7 mouse cellular contexts compared by ENCODE assay signal in genomic region chr2:154791661-154792642, GRCm38 (mm10). TPM values are rescaled to one million over a fixed set of nuclear protein-coding genes. Genes with fewer than 3 reads are reported as not detected.
DNase-seq lines count a peak whose midpoint lies in the region; ATAC-seq lines count a peak whose summit lies in the region.

No protein-coding gene starts in this region.

- WGBS in intestine, embryonic 16.5 days, result under 1% methylated on average over 63 of the region's 67 CpGs
- WGBS in limb, embryonic 11.5 days, result under 1% methylated on average over 62 of the region's 67 CpGs
- under 1% methylated on average over 64 of the region's 67 CpGs for WGBS in midbrain, embryonic 12.5 days

- no peaks in the 10 kb centered on the region for H3K9me3 ChIP-seq in intestine, embryonic 16.5 days (ENCODE audit: control insufficient read depth, low read length)
- H3K9me3 ChIP-seq in limb, embryonic 11.5 days (ENCODE audit: control insufficient read depth, low read length), result no peaks in the 10 kb centered on the region
- H3K9me3 ChIP-seq in midbrain, embryonic 12.5 days, result no peaks in the 10 kb centered on the region

- H3K4me1 ChIP-seq in intestine, embryonic 16.5 days (ENCODE audit: control insufficient read depth, insufficient read depth, low read length), result peaks cover 23% of the 10 kb centered on the region
- H3K4me1 ChIP-seq in limb, embryonic 11.5 days (ENCODE audit: control insufficient read depth, insufficient read depth, low read length), result peaks cover 8% of the 10 kb centered on the region
- H3K4me1 ChIP-seq in midbrain, embryonic 12.5 days, result peaks cover 37% of the 10 kb centered on the region

- H3K27ac ChIP-seq in intestine, embryonic 16.5 days (ENCODE audit: low read length), result peak overlapping the region; percentile 98
- H3K27ac ChIP-seq in limb, embryonic 11.5 days (replicated peaks; ENCODE audit: low read depth, low read length), result peak overlapping the region; percentile 96
- H3K27ac ChIP-seq in midbrain, embryonic 12.5 days (replicated peaks), result peak overlapping the region; percentile 97

- peak overlapping the region; percentile 97 for H3K4me3 ChIP-seq in intestine, embryonic 16.5 days (ENCODE audit: low read length)
- peak overlapping the region; percentile 99 for H3K4me3 ChIP-seq in limb, embryonic 11.5 days (ENCODE audit: low read depth, low read length)
- peak overlapping the region; percentile 98 for H3K4me3 ChIP-seq in midbrain, embryonic 12.5 days

- ATAC-seq in intestine, embryonic 16.5 days, result peak; percentile 54
- ATAC-seq in limb, embryonic 11.5 days (ENCODE audit: insufficient number of reproducible peaks, low FRiP score, low TSS enrichment, low read depth), result peak; percentile 14; the same call in 1 of the 2 replicates
- ATAC-seq in midbrain, embryonic 12.5 days (ENCODE audit: low FRiP score, low read depth), result peak; percentile 18

- H3K27me3 ChIP-seq in intestine, embryonic 16.5 days (replicated peaks; ENCODE audit: control insufficient read depth, insufficient read depth, low read length), result no peaks in the 10 kb centered on the region
- no peaks in the 10 kb centered on the region for H3K27me3 ChIP-seq in limb, embryonic 11.5 days (ENCODE audit: control insufficient read depth, insufficient read depth, low read length)
- no peaks in the 10 kb centered on the region for H3K27me3 ChIP-seq in midbrain, embryonic 12.5 days

- peak overlapping the region; percentile 57 for H3K4me2 ChIP-seq in intestine, embryonic 16.5 days (ENCODE audit: low read depth, low read length)
- peak overlapping the region; percentile 77 for H3K4me2 ChIP-seq in limb, embryonic 11.5 days (ENCODE audit: low read depth, severe bottlenecking)
- H3K4me2 ChIP-seq in midbrain, embryonic 12.5 days (replicated peaks), result peak overlapping the region; percentile 93

- H3K9ac ChIP-seq in intestine, embryonic 16.5 days (ENCODE audit: low read depth, low read length), result peak overlapping the region; percentile 95
- peak overlapping the region; percentile 99 for H3K9ac ChIP-seq in limb, embryonic 11.5 days (ENCODE audit: low read length)
- peak overlapping the region; percentile 93 for H3K9ac ChIP-seq in midbrain, embryonic 12.5 days (replicated peaks)

- DNase-seq in adrenal gland, adult 18-20 months (ENCODE audit: low spot score in 2 of 2), result peak; percentile 78 to 83
- DNase-seq in embryo, embryonic 11 days, result peak; percentile 85
- peak; percentile 73 to 79 for DNase-seq in gastrocnemius, postnatal 36 days
- DNase-seq in limb, embryonic 11.5 days (ENCODE audit: low spot score), result peak; percentile 75
- DNase-seq in spleen, adult 12 weeks (ENCODE audit: low spot score), result peak; percentile 67

- intact Hi-C loops in gastrocnemius, postnatal 36 days (cut with DNase I), result loop anchor here (5.0 kb wide), 1 partner anchor 65 kb away; no protein-coding TSS in a partner anchor

- H3K36me3 ChIP-seq in intestine, embryonic 16.5 days (ENCODE audit: control insufficient read depth, insufficient read depth, low read length), result no peaks in the 10 kb centered on the region
- no peaks in the 10 kb centered on the region for H3K36me3 ChIP-seq in limb, embryonic 11.5 days (ENCODE audit: control insufficient read depth, insufficient read depth, low read length)
- H3K36me3 ChIP-seq in midbrain, embryonic 12.5 days, result no peaks in the 10 kb centered on the region

RNA-seq across cellular contexts. Expression of gene a, which starts 0.8 kb away (rescaled TPM):
- not detected for total RNA-seq in adrenal gland, adult 18-20 months (2021)
- total RNA-seq in gastrocnemius, postnatal 36 days (2021), result not detected
- not detected in 2 replicates for polyA plus RNA-seq in intestine, embryonic 16.5 days (2015; fragmentation: Nextera tagmentation; extraction: Ambion mirVana)
- 13.8 and 17.7 TPM in 2 replicates for polyA plus RNA-seq in limb, embryonic 11.5 days (2014; fragmentation: Nextera tagmentation; extraction: Ambion mirVana)
- 1.9 and 2.2 TPM in 2 replicates for polyA plus RNA-seq in midbrain, embryonic 12.5 days (2016; fragmentation: Nextera tagmentation; extraction: Ambion mirVana)

RNA-seq across cellular contexts. Expression of gene Raly, which starts 1.1 kb away (rescaled TPM):
- 100 to 1,000 TPM; 190 to 194 TPM for total RNA-seq in adrenal gland, adult 18-20 months (2021)
- 10 to 100 TPM; 59.0 to 63.0 TPM for total RNA-seq in gastrocnemius, postnatal 36 days (2021)
- polyA plus RNA-seq in intestine, embryonic 16.5 days (2015; fragmentation: Nextera tagmentation; extraction: Ambion mirVana), result 30.6 and 34.0 TPM in 2 replicates
- polyA plus RNA-seq in limb, embryonic 11.5 days (2014; fragmentation: Nextera tagmentation; extraction: Ambion mirVana), result 72.8 and 119 TPM in 2 replicates
- 38.9 and 44.6 TPM in 2 replicates for polyA plus RNA-seq in midbrain, embryonic 12.5 days (2016; fragmentation: Nextera tagmentation; extraction: Ambion mirVana)

RNA-seq across cellular contexts. Expression of gene Gm14214, which starts 22.1 kb away (rescaled TPM):
- total RNA-seq in adrenal gland, adult 18-20 months (2021), result not detected
- total RNA-seq in gastrocnemius, postnatal 36 days (2021), result not detected
- polyA plus RNA-seq in intestine, embryonic 16.5 days (2015; fragmentation: Nextera tagmentation; extraction: Ambion mirVana), result not detected in 2 replicates
- polyA plus RNA-seq in limb, embryonic 11.5 days (2014; fragmentation: Nextera tagmentation; extraction: Ambion mirVana), result not detected in 2 replicates
- not detected in 2 replicates for polyA plus RNA-seq in midbrain, embryonic 12.5 days (2016; fragmentation: Nextera tagmentation; extraction: Ambion mirVana)

Comparison
In these comparisons a context has a peak if more than half of its experiments do, and no peak if none do; other contexts are left out.
1. Peak in every context shown above with its lines: DNase-seq, ATAC-seq, H3K4me3 ChIP-seq and H3K27ac ChIP-seq.